Mouse (Mus musculus): ENCODE measurements around the gene Lrrc20. TPM values are rescaled to one million over a fixed set of nuclear protein-coding genes. Genes with fewer than 3 reads are reported as not detected.

Lrrc20 gene
- polyA plus RNA-seq, 1 experiment: 10.3 TPM

DNA sequence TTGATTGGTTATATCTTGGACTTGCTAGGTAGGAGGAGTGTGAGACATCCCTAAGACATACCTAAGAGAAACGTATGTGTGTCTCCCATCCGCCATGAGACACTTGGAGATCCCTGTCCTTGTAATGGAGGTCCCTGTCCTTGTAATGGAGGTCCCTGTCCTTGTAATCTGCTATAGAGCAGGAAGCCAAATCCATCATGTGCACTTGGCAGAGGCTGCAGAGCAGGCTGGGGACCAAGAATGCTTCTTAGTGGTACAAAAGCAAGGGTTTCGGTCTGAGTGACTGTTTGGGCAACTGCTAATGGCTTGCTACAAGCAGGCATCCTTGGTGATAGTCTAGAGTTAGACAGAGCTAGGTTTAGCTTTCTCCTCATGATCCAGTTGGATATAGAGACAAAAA, 55.3 kb downstream of the Lrrc20 start:
- no peak for TF ChIP-seq GATA1 (IDR thresholded peaks at IDR 0.05; ENCODE audit: low read length)

DNA sequence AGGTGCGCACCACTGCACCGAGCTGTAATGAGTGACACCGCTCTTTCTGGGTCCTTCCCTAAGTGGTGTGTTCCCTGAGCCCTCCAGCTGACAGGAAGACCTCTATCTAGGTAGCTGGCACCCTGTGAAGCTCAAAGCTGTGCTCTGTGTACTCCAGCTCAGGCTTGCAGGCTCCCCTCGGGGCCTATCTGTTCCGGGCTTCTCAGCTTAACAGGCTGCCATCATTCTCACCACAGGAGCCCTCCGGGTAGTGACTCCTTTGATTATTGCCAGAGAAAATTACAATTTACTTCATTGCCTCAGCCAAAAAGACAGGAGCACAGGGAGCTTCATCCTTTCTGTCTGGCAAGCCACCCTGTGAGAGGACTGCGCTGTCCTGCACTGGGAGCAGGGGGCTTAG, 57.7 kb downstream of the Lrrc20 start:
- TF ChIP-seq GATA1 (IDR thresholded peaks at IDR 0.05; ENCODE audit: low read length): no peak

DNA sequence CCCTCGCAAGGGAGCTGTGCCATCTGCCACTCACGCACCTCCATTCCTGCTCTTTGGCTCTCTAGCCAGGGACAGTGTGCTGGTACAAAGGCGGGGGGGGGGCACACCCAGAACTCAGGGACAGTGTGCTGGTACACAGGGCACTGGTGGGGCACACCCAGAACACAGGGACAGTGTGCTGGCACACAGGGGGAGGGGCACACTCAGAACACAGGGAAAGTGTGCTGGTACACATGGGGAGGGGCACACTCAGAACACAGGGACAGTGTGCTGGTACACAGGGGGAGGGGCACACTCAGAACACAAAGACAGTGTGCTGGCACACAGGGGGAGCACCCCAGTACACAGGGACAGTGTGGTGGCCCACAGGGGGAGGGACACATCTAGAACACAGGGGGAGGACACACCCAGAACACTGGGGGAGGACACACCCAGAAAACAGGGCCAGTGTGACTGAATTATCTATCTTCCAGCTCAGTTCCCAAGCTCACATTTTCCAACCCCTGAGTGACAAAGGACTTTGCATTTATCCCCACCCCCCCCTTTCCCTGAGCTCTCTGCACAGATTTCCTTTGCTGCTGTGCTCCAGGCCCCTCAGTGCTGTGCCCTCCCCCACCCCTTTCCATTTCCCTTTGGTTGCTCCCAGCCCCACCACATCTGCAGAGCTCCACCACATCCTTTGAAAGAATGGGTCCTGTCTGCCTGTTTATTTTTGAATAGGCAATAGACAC, 58.9 kb downstream of the Lrrc20 start:
- TF ChIP-seq GATA1 (IDR thresholded peaks at IDR 0.05; ENCODE audit: low read length): no peak

DNA sequence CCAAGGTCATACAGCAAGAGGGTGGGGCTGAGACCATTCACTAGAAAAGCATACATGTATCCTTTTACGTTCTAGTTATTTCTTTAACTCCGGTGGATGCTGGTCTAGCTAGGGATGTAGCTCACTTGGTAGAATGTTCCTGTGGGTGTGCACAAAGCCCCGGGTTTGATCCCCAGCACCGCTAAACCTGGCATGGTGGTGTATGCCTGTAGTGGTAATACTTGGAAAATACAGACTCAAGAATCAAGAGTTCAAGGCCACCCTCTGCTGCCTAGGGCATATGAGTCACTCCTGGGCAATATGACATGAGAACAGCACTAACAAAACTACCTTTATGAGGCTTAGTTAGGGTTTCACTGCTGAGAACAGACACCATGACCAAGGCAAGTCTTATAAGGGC, 59.8 kb downstream of the Lrrc20 start:
- no peak for TF ChIP-seq GATA1 (IDR thresholded peaks at IDR 0.05; ENCODE audit: low read length)

DNA sequence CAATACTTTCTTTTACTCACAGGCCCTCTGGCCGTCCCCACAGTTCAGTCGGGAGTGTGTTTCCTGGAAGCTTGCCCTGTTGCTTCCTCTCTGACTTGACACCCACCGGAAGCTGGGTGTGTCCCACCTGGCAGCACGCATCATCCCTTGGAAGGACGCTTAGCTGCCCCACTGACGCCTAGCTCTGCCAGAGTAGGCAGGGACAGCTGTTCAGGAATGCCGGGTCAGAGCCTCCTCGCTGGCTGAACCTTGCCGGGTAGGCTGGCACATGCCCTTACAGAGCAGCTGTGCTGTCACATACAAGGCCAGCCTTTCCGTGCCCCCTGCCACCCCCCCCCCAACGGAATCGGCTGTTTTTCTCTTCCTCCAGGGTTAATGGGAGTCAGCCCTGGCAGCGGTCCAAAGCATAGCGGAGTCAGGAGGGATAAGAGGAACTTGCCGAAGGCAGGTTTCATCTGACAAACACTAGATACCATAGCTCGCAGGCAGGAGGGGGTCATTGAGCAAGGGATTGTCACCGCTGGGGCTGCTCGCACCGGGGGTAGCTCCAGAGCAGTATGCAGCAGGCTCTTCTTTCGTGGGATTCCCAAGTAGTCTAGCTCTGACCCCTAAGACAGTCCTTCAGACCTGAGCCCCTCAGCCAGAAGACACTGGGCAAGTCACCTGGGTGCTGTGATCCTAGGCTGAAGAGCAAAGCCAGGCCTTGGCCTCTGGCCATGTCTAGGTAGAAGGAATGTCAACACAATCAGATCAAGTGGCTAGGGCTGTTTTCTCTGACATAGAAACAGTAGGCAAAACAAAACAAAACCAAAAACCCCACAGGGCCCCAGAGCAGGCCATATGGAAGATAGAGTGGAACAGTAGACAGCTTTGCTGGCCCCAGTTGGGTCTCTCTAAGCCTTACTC, 60.8 kb downstream of the Lrrc20 start:
- TF ChIP-seq GATA1 (IDR thresholded peaks at IDR 0.05; ENCODE audit: low read length): no peak

DNA sequence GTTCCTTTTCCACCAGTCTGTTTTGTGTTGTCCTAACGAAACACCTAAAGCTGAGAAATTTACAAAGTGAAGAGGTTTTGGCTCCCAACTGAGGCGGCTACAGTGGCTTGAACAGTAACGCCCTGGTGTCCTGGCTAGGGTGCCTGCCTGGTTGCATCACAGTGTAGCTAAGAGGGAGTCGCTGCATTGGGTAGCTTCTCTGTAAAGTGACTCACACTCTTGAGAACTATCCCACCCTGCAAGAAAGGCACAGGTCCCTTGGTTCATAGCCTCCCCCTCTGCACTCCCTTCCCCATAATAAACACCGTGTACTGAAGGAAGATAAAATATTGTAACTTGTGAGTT, 61.4 kb downstream of the Lrrc20 start:
- TF ChIP-seq GATA1 (IDR thresholded peaks at IDR 0.05; ENCODE audit: low read length): no peak

DNA sequence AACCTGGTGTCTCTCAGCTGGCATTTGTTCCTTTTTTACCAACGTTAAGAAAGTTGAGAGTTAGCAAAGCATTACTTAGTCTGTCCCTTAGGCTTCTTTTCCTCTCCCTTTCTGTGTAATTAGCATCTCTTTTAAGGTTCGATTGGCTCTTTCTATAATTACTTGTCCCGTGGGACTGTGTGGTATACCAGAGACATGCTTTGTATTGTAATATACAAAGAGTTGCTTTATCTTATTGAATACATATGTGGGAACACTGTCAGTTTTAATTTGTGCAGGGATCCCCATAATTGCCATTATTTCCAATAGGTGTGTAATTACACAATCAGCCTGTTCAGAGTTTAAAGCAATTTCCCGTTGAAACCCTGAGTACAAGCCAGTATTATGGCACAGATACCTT, 62.8 kb downstream of the Lrrc20 start:
- TF ChIP-seq GATA1 (IDR thresholded peaks at IDR 0.05; ENCODE audit: low read length): no peak

DNA sequence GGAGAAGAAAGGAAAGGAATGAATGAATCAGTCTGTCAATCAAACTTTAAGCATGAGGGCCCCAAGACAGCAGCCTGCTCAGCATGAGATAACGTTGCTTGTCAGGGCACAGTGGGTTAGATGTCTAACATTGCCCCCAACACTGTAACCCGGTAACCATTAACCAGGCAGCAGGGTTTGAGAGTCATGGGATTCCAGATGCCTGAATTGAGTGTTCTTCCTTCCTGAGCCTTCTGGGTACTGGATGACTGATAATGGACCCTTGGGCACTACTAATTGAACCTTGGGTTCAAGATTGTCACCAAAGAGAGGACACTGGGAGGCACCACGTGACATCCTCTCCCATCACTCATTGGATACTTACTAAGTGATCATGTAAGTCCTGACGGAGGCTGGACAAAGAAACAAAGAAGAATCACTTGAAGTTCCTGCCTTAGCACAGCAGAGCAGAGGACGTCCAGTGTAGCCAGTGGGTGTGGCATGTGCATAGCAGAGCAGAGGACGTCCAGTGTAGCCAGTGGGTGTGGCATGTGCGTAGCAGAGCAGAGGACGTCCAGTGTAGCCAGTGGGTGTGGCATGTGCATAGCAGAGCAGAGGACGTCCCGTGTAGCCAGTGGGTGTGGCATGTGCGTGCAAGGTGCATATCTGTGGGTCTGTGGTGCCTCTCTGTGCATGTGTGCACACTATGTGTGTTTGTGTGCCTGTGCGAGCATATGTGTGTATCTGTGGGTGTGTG, 68.7 kb downstream of the Lrrc20 start:
- no peak for TF ChIP-seq GATA1 (IDR thresholded peaks at IDR 0.05; ENCODE audit: low read length)

DNA sequence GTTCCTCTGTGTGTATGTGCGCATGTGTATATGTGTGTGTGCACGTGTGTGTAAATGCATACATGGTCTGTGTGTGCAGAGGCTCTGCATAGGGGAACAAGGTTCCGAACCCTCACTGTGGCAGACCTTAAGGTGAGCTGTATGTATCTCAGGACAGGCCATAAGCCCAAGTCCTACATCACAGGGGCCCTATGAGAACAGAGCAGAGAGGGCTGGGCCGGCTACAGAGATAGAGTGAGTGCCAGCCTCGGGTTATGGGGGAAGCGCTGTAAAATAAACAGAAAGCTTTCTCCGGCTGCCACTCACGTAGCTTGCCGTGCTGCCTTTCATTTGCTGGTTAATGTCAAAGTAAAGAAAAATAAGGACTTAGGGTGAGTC, 69.3 kb downstream of the Lrrc20 start:
- no peak for TF ChIP-seq GATA1 (IDR thresholded peaks at IDR 0.05; ENCODE audit: low read length)

DNA sequence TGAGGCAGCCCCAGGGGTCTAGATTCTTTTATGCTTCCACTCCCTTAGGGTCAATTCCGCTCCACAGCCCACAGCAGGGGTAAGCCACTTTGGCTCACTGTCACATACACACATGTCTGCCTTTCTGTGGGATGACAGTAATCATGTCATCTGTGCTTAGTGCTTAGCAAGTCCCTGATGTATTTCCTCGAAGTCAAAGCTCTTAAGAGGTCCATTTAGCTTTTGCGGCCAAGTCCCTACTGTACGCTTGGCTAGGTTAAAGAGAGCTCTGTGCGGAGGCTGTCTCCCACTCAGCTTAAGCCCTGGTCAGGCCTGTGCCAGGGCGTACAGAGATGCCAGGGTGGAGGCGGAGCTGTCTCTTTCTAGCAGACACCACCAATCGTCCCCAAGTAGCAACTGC, 74.5 kb downstream of the Lrrc20 start:
- no peak for TF ChIP-seq GATA1 (IDR thresholded peaks at IDR 0.05; ENCODE audit: low read length)

DNA sequence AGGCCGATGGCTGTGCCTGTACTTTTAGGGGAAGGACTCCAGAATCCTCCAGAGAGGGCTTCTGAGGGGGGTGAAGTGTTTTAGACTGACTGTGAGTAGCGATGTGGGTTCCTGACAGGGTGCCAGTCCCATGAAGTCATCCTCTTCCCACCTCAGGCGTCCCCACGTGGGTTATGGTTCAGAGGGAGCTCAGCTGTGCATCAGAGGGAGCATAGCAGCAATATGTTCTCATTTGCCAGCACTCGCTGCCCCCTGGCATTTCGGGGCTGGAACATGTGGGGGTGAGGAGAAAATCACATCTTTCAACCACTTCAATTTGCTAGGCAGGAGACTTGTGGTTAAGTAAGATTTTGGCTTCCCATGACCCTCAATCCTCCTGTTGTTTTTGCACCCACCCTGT, 79.6 kb downstream of the Lrrc20 start:
- TF ChIP-seq GATA1 (IDR thresholded peaks at IDR 0.05; ENCODE audit: low read length): no peak

DNA sequence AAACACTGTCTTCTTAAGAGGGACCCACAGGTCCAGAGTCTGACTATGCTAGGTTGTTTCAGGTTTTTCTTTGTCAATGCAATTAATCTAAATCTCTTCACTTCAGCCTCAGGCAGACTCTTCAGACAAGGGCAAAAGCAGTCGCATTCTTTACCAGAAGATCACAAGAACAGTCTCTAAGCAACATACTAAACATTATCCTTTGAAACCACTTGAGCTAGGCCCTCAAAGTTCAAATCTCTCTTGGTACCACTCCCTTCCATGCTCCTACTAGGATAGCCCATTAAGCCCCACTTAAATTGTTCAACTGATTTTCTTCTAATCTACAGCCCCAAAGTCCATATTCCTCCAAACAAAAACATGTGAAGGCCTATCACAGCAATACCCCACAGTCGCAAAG, 83.0 kb downstream of the Lrrc20 start:
- TF ChIP-seq GATA1 (IDR thresholded peaks at IDR 0.05; ENCODE audit: low read length): no peak

DNA sequence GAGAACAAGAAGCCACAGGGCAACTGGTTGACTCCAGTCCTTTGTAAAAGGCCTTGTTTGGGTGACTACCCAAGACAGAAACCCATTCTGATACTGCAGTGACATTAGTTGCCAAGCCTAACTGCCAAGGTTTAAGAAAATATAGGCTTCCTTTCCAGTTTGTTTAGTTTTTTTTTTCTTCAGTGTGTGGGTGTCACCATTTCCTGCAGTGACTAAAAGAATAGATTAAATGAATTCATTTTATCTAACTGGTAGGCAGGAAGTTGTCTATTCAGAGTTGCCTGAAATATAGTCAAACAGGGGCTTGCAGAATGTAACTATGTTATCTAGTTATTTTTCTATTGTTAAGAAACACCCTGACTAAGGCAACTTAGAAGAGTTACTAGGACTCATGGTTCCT, 83.9 kb downstream of the Lrrc20 start:
- TF ChIP-seq GATA1 (IDR thresholded peaks at IDR 0.05; ENCODE audit: low read length): no peak

DNA sequence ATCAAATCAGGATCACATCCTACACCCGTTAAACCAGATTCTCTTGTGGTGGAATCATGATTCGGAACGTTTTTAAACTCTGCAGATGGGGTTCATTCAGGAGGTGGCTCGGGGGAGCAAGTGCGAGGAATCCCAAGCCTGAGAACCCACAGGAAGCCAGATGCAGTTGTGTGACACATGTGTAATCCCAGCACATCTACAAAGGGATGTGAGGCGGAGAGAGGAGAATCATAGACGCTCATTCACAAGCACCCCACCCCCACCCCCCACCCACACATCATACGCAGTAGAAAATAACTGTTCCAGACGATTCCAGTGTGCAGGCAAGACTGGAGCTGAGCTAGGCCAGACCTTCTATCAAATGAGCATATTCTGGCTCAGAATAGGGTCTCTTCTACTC, 87.9 kb downstream of the Lrrc20 start:
- no peak for TF ChIP-seq GATA1 (IDR thresholded peaks at IDR 0.05; ENCODE audit: low read length)

DNA sequence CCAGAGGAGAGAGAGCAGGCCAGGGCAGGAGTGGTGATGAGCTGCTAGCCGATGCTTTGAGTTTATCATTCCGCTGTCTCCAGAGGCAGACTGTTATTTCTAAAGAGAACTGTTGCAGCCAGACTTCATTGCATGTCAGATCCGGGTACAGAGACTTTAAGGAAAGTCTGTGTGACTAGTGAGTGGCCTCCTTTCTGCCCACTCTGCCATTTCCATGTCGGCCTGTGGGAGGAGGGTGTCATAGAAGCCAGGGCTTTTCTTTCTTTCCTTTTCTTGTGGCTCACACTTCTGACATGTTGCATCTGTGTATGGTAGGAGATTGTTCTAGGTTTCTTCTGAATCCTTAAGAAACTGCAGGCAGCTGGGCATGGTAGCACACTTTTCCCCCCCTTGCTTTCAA, 88.8 kb downstream of the Lrrc20 start:
- TF ChIP-seq GATA1 (IDR thresholded peaks at IDR 0.05; ENCODE audit: low read length): no peak

DNA sequence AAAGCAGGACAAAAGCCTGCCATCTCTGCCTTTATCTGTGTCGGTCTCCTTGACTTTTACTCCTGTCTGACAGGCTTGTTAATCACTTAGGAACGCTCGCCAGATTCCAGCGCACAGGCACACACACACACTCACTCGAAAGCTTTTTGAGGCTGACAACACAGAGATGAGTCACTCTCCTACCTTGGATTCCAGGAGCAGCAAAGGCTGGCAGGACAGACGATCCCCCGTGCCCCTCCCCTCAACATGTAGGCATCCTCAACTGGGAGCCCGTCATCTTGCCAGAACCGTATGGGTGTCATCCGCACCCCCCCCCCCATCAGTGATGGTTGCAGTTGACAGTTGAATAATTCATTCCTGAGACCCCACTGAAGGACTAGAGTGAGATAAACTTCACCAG, 94.6 kb downstream of the Lrrc20 start:
- TF ChIP-seq GATA1 (IDR thresholded peaks at IDR 0.05; ENCODE audit: low read length): no peak

Data from G1E-ER4 (cell line).